Mouse (Mus musculus): ENCODE data around the gene Smco3.

- TF ChIP-seq CTCF (IDR thresholded peaks at IDR 0.05; ENCODE audit: low read depth, low read length) (no peak; the same call in 1 of the 2 replicates), POLR2A (IDR thresholded peaks at IDR 0.05; ENCODE audit: extremely low read depth, insufficient read depth, low read length) (no peak)
These were observed 22.1 kb downstream of the Smco3 start for GRCm38 (mm10) chr6:136813117-136813516.
